Mouse (Mus musculus) stomach, postnatal 0 days (tissue): ENCODE measurements at regions not wholly inside any gene's neighbourhood (a gene's known extent, or its start where the extent isn't known, plus 50 kb on each side); places are given as distances from the start of the nearest gene placed in this dataset.

Source experiments
- CTCF ChIP-seq: IDR thresholded peaks from 2 replicates; pipeline ENCODE4 v1.5.1; 2016; ENCODE audit warnings: antibody characterized with exemption, low read depth, mild to moderate bottlenecking, moderate library complexity
- EP300 ChIP-seq: optimal IDR thresholded peaks from 2 replicates; pipeline ENCODE3; 2016; ENCODE audit warnings: antibody characterized with exemption

DNA sequence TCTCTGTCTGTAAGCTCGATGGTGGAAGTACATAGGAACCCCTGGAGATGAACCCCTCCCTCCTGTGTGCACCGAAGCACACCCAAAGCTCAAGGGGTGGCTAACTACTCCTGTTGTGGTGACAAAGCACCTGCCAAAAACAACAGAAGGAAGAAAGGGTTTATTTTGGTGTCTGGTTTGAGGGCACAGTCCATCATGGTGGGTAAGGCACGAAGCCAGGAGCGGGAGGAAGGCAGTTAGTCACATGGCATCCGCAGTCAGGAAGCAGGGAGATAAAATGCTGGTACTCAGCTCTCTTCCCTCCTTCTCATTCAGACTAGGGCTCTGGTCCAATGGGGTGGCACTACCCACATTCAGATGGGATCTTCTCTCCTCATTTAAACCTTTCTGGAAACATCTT lies 142.9 kb upstream of the 4931429L15Rik start:
- TF ChIP-seq CTCF (no peak), EP300 (no peak)
